Mouse (Mus musculus) MN1 (cell line): ENCODE measurements around the gene Aifm2.

Experiments
- DNase-seq: peaks from one replicate; pipeline ENCODE4 v3.0.0-alpha.2; 2016; ENCODE audit warnings: low spot score

Gene Aifm2

GRCm38 (mm10) chr10:61781461-61782128 is 66.5 kb downstream of the Aifm2 start:
- DNase-seq: no peak

- no peak for DNase-seq
These were observed 67.9 kb downstream of the Aifm2 start for GRCm38 (mm10) chr10:61782799-61783611.

GRCm38 (mm10) chr10:61783621-61784251 is 68.7 kb downstream of the Aifm2 start, which contains the start of gene H2afy2:
TSS of gene H2afy2 (minus strand) at chr10:61784147.
- no peak for DNase-seq

- DNase-seq: no peak
These were observed 69.4 kb downstream of the Aifm2 start for GRCm38 (mm10) chr10:61784414-61784813.

DNA sequence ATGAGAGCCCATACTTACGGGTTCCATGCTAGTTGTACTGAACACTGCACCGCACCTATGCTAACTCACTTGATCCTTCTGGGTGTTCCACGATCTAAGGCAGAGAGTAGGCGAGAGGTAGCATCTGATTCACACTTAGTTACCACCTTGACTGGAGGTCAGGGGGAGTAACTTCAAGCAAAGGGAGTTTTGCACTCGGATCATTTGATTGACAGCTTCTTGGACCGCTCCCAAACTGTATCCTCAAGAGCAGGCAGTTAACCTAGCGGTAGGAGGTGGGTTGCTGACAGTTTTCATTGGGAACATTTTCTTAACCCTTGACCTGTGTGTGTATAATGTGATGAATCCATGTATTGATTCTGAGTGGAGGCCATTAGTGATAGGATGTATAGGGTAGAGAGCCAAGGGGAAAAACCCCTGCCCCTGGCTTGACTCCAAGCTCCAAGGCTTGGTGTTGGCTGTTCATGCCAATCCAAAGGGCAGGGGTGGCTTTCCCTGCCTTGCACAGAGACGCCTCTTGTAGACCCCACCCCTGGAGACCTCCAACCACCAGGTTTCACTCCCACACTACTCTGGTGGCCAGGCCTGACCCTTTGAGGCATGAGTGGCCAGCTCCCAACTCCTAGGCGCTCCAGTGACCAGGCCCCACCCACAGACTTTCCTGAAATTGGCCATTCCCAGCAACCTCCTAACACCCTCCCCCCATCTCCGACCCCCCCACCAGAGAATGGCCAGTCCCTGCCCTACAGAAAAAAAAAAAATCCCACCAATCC is 72.7 kb downstream of the Aifm2 start:
- DNase-seq: no peak

GRCm38 (mm10) chr10:61788499-61788898 is 73.4 kb downstream of the Aifm2 start:
- no peak for DNase-seq
